Mouse (Mus musculus): Measurements from ENCODE around the gene Gm3045.

DNA sequence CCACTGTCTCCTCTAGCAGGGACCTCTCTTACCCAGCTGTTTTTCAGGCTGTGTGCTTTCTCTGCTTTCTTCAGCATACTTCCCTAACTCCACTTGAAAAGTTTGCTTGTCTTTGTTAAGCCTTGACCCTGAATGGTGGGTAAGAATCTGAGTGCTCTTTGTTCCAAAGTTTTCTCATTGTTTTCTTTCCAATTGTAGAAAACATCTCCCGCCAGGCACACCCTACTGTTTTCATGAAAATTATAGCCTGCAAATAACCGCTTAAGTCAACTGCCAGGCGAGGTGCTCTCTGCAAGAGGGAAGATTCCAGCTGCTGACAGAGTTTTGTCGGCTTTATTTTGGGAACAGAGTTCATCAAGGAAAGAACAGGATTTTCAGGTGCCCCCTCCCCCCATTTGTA, 25.2 kb upstream of the Gm3045 start:
- TF ChIP-seq CTCF (IDR thresholded peaks at IDR 0.05; ENCODE audit: borderline replicate concordance, insufficient read depth, low read length) (no peak), POLR2A (IDR thresholded peaks at IDR 0.05; ENCODE audit: low read depth, low read length) (no peak)
